Mouse (Mus musculus) Muller cell, postnatal 12 days (primary cell): ENCODE data around the gene Prkcd.

Source experiments
- DNase-seq: peaks from one replicate; pipeline ENCODE4 v3.0.0-alpha.2; 2015; ENCODE audit errors: inconsistent ontology term

Prkcd gene

DNA sequence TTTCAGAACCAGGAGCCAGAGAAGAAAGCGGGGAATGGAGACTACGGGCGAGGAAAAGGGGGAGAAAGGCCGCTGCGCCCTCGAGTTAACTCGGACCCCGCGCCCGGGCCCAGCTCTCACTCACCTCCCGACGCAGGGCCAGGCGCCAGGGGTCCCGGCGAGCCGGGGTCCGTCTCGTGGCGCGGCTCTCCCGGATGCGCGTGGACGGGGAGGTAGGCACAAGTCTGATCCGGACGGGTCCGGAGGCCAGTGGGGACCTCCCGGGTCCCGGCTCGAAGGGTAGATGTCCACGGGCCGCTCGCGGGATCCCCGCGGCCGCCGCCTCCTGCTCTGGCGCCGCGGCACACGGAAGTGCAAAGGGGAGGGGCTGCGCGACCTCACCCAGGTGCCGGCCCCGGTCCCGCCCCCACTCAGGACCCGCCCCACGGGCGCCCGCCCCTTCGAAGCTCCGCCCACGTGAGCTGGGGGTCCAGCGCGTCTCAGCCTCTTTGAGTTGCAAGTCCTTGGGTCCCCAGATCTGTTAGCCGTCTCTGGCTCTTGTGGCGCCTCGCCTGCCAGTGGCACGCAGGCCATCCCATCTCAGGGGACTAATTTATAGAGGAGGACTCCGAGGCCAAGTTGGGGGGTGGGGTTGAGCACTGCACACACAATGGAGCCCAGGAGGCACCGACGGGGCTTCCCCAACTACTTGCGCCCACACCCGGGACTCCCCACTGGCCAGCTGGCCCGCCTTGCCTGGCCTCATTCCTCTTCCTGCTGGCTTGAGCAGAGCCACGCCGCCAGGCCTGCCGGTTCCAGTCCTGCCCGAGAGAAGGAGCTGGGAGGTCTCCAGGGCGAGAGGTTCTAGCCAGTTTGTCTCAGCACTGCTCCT is at the start of gene Prkcd:
Gene Prkcd, minus strand, starts transcription at position 355 of the 871 bp plus-strand sequence.
- peak; percentile 94 for DNase-seq

DNA sequence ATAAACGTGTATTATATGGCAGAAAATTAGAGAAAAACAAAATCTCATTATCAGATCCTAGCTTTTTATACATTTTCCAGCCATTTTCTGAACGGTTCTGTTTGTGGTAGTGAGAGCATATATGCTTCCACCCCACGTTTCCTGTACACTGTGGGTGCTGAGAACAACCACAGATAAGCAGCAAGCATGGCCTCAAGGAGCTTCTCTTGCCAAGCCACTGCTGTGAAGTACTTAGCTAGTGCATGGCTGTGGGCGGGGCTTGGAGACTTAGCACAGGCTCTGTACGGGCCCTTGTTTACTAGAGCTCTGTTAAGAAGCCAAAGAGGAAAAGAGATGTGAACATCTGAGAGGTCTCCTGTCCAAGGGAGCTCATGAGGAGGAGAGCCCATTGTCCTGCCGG is 48.9 kb upstream of the Prkcd start:
- no peak for DNase-seq

DNA sequence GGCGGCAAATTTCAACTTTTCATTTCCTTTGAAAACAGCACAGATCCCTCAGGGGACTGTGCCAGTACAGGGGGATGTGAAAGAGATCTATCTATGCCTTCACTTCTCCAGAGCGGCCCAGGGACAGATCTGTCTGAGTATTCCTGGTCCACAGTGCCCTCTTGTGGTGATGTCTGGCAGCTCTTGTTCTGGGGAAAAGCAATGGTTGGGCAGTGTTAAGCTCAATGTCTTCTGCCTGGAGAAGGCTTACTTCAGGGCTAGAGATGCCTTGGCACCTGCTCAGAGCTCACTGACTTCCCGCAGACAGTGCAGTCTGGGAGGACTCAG is 45.9 kb upstream of the Prkcd start:
- DNase-seq = peak; percentile 81

- DNase-seq = peak; percentile 40
Observed at GRCm38 (mm10) chr14:30671095-30671985, 45.3 kb upstream of the Prkcd start.

- no peak for DNase-seq
Observed at GRCm38 (mm10) chr14:30670161-30670560, 44.2 kb upstream of the Prkcd start.

DNA sequence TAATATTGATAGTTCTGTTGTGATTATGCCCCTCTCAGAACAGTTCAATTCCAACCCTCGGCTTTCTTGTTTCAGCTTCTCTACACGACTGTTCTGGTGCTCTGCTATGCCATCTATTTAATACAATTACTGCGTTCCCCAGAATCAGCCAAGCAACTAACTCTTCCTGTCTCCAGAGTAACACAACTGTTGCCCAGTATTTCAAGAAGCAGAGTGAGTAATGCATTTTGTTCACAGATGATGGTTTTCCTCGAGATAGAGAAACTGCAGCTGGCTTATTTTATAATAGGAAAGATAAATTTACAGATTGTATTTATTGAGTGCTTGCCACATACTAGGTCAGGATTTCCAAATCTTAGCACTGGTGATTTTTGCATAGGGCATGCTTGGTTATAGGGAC is 40.6 kb upstream of the Prkcd start:
- peak; percentile 37 for DNase-seq

- DNase-seq = peak; percentile 31
Observed at GRCm38 (mm10) chr14:30666061-30666460, 40.1 kb upstream of the Prkcd start.

DNA sequence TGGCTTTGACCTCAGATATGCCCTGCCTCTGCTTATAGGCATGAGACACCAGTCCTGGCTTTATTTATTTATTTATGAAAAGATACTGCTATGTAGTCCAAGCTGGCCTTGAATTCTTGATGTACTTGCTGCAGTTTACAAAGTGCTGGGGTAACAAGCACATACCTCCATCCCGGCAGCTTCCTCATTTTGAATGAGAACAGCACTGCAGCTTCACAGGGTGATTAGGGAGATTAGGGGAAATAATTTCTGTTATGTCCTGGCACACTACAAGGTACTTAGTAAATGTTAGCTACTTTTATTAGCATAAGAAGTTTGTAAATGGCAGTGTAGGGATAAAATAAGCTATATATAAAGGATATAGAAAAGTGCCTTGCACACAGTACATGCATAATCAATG is 29.5 kb upstream of the Prkcd start:
- DNase-seq = no peak

DNA sequence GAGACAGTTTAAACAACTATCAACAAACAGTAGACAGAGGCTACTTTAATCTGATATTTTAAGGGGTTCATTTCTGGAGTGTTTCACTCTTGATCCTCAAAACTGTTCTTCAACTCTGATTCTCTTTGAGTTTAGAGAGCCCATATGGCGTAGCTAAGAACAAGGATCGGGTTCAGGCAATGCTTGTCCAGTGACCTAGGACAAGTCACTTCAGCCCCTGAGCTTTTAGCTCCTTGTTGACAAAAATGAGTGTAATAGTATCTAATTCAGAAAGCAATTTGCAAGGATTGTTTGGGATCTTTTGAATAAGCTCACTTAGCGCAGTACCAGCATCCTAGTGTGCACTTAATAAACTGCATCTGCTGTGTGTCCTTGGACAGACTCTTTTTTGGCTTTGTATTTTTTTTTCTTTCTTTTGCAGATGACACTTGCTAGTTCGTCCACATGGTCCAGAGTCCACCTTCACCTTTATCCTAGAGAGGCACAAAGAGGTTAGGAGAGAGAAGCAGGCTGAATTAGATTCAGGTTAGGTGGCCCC is 28.8 kb upstream of the Prkcd start:
- DNase-seq = peak; percentile 24

DNA sequence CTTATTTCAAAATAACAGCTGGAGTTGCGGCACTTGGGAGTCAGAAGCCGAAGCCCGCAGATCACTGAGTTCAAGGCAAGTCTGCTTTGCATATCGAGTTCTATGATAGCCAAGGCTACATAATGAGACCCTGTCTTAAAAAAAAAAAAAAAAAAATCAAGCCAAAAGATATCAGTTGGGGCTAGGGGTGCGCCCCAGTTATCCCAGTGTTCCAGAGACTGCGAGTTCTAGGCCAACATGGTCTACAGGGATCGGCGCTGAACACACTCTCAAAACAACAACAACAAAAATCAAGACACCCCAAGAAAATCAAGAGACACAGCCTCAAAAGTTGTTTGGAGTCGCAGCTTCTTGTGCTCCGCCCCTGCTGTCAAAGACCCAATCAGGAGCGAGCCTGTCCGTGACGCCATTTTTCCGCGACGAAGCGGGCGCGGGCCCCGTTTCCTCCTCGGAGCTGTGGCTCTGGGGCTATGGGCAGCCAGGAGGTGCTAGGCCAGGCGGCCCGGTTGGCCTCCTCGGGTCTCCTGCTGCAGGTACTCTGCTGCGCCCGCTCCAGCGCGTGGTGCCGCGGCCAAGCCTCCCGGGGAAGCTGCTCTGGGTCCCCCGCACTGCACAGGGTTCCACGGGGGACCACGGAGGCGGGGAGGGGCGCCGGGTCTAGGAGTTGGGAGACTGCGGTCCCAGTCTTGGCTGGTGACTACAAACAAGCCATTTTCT is 28.1 kb upstream of the Prkcd start, which contains the start of gene Rft1:
Gene Rft1, plus strand, starts transcription at position 418 of the 717 bp plus-strand sequence.
- DNase-seq = peak; percentile 96

DNA sequence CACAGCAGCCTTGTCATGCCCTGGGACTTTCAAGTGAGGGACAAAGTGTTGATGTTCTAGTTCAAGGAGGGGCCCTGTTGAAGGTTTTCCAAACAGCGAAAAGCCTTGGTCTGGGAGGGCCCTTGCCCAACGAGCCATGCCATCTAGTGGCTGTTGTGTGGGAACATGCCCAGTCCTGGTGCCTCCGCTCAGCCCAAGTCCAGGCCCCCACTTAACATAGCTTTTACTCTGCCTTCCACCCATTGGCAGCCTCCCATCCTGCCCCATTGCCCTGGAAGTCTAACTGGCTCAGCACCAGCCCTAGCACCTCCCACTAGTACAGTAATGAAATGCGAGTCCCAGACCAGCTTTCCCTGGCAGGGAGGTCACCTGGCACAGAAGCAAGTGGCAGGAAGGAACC is 25.0 kb upstream of the Prkcd start:
- peak; percentile 92 for DNase-seq

GRCm38 (mm10) chr14:30649745-30650144 is 23.7 kb upstream of the Prkcd start:
- DNase-seq = no peak

DNA sequence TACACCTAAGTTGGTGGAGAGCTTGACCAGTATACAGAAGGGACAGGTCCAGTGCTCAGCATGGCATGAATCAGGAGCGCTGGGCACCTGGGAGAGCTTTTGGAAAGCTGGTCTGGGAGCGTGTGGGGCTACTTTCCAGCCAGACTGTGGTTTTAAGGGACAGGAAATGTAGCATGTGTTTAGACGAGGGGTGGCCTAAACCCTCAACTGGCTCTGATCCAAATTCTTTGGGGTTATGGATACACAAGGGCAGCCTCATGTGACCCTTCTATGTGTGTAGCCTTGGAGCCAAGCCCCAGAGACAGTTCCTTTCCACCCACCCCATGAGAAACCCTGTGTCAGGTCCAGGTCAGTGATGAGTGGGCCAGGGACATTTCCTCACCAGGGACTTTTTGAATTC is 22.5 kb upstream of the Prkcd start:
- DNase-seq = peak; percentile 40

- no peak for DNase-seq
Observed at GRCm38 (mm10) chr14:30646486-30646885, 20.5 kb upstream of the Prkcd start.

DNA sequence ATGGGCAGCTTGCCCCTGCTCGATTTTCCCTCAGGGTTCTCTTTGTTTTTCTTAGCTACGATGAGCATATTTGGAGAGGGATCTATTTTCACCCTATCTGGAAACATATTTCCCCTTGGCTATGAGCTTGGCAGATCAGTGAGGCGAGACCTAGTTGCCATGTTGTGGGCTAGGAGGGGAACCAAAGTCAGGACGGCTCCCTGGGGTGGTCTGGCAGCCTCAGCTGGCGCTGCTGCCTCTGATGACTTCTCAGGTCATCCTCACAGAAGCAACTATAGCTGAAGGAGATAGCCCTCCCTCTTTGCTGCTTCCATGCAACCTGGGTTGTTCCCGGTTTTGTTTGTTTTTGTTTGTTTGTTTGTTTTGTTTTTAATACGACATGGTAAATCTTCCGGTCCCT is 19.1 kb upstream of the Prkcd start:
- DNase-seq = no peak

- no peak for DNase-seq
Observed at GRCm38 (mm10) chr14:30644026-30644425, 18.0 kb upstream of the Prkcd start.

DNA sequence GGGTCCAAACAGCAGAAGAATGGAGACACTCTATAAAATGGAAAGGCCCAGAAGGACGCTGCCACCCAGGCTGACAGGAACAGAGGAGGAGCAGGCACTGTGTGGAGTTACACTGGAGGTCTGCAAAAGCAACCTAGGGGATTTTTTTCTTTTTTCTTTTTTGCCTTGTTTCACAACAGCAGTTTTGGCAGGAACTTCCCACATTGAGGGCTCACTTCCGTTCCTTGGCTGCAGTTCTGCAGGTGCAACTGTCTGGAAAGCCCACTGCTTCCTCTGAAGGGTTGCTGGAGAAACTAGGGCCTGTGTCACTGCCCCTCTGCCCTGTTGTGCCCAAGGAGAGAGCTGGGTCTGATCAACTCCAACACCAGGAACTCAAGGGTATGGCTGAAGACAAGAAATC is 15.7 kb upstream of the Prkcd start:
- DNase-seq = no peak

DNA sequence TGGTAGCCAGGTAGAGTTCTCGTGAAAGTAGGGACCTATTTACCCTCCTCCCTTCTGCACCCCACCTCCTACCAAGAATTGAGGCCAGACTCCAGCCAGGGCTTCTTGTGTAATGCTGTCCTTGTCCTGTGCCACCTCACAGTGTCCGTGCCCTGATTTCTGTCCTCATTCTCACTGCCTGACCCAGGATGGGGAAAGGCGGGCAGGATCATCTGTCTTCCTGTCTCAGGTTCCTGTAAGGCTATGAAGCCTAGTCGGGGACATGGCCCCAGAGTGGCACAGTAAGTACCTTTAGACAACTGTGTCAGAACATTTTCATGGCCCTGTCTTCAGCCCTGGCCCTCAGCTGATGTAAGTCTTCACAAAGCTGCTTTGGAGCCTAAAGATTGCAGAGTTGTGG is 12.7 kb upstream of the Prkcd start:
- no peak for DNase-seq

DNA sequence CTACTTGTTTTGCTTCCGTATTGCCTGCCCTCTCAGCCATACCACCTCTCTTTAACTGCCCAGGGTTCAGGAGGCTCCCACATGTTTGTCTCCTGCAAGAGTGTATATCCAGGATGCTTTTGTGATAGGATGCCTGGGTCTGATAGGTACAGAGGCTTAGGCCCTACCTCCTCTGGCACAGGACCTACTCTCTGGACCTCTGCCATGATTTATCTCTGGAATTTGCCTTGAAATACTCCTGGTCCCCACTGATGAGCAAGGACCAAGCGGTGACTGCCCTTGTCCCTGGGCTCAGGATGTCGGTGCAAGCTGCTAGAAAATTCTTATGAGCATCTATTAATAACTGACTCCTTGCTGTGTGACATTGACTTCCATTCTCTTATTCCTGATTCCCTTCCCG is 12.0 kb upstream of the Prkcd start:
- no peak for DNase-seq

DNA sequence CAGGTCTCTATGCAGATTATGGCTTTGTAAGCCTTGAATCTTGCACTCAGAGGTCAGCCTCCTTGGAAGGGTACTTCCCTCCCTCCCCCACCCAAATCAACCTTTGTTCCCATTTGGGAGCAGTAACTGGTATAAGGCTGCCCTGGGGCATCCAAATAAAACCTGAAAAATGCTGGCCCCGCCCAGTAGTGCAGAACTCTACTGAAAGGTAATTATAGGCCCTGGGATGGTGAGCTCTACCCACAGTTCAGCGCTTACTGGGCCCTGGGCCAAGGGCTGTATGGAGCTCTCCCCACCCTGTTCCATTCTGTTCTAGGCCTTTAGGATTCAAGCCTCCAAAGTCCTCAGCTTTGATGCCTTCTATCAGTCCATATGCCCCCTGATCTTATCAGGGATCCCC is 11.1 kb upstream of the Prkcd start:
- DNase-seq = no peak

GRCm38 (mm10) chr14:30636499-30636898 is 10.5 kb upstream of the Prkcd start:
- DNase-seq = no peak
